Mouse (Mus musculus) thymus, postnatal 25 days (tissue): ENCODE results near the gene Spag17.
"Not testable (repeated sequence)": the region's sequence is repeated elsewhere in the genome, so short reads cannot be mapped to it uniquely, and the experiment has no call there.

Source experiments
- DNase-seq: peaks from one replicate; pipeline ENCODE4 v3.0.0; 2022

The Spag17 gene

GRCm38 (mm10) chr3:99885187-99885811 is at the start of gene Spag17:
TSS of gene Spag17 (plus strand) at chr3:99885406.
- no peak for DNase-seq

- no peak for DNase-seq
These were observed 42.9 kb upstream of the Spag17 start for GRCm38 (mm10) chr3:99842333-99842732.

GRCm38 (mm10) chr3:99842808-99843207 is 42.4 kb upstream of the Spag17 start:
- no peak for DNase-seq

GRCm38 (mm10) chr3:99843233-99843632 is 42.0 kb upstream of the Spag17 start:
- no peak for DNase-seq

- no peak for DNase-seq
These were observed 34.3 kb upstream of the Spag17 start for GRCm38 (mm10) chr3:99850926-99851325.

- DNase-seq = no peak
These were observed 30.6 kb upstream of the Spag17 start for GRCm38 (mm10) chr3:99854595-99854994.

GRCm38 (mm10) chr3:99858922-99859321 is 26.3 kb upstream of the Spag17 start:
- DNase-seq = no peak

GRCm38 (mm10) chr3:99864706-99865105 is 20.5 kb upstream of the Spag17 start:
- DNase-seq = no peak

GRCm38 (mm10) chr3:99875137-99875536 is 10.1 kb upstream of the Spag17 start:
- DNase-seq = no peak

GRCm38 (mm10) chr3:99881498-99881897 is 3.7 kb upstream of the Spag17 start:
- no peak for DNase-seq

GRCm38 (mm10) chr3:99883988-99884564 is 1.1 kb upstream of the Spag17 start:
- DNase-seq = no peak

GRCm38 (mm10) chr3:99894741-99895140 is 9.5 kb downstream of the Spag17 start:
- not testable (repeated sequence) for DNase-seq

- no peak for DNase-seq
These were observed 28.7 kb downstream of the Spag17 start for GRCm38 (mm10) chr3:99913809-99914439.

GRCm38 (mm10) chr3:99922944-99923343 is 37.7 kb downstream of the Spag17 start:
- no peak for DNase-seq

- DNase-seq = no peak
These were observed 45.9 kb downstream of the Spag17 start for GRCm38 (mm10) chr3:99930920-99931620.

GRCm38 (mm10) chr3:99936159-99936558 is 51.0 kb downstream of the Spag17 start:
- DNase-seq = no peak

- peak; percentile 2 for DNase-seq
These were observed 53.5 kb downstream of the Spag17 start for GRCm38 (mm10) chr3:99938611-99939286.

- no peak for DNase-seq
These were observed 60.0 kb downstream of the Spag17 start for GRCm38 (mm10) chr3:99945171-99945570.

GRCm38 (mm10) chr3:99954039-99954602 is 68.9 kb downstream of the Spag17 start:
- no peak for DNase-seq

- no peak for DNase-seq
These were observed 71.3 kb downstream of the Spag17 start for GRCm38 (mm10) chr3:99956517-99956916.

- DNase-seq = no peak
These were observed 74.7 kb downstream of the Spag17 start for GRCm38 (mm10) chr3:99959805-99960485.

- DNase-seq = no peak
These were observed 79.1 kb downstream of the Spag17 start for GRCm38 (mm10) chr3:99964345-99964744.
